Mouse (Mus musculus) neutrophil, adult 5-6 weeks (primary cell): Measurements from ENCODE around the gene Frs3. TPM values are rescaled to one million over a fixed set of nuclear protein-coding genes. Genes with fewer than 3 reads are reported as not detected.

Experiments
- ATAC-seq: fragments of 151-379, 151-347 bp; 2 replicates; pipeline ENCODE4 v1.8.0; 2017; ENCODE audit warnings: mild to moderate bottlenecking, moderate TSS enrichment; ENCODE audit not compliant: insufficient number of reproducible peaks, poor library complexity, low FRiP score, severe bottlenecking; ENCODE audit errors: extremely low read depth
- total RNA-seq: library from RNA; stranded (forward); fragments of 200-1000 nt; gene quantifications from 2 replicates; pipeline ENCODE4 v1.2.3, GENCODE M21; 2017

Gene Frs3
- total RNA-seq, 1 experiment from 2014 or later, result 1.2 TPM

- no peak for ATAC-seq
These were observed 60.8 kb downstream of the Frs3 start for GRCm38 (mm10) chr17:47749626-47750025.

DNA sequence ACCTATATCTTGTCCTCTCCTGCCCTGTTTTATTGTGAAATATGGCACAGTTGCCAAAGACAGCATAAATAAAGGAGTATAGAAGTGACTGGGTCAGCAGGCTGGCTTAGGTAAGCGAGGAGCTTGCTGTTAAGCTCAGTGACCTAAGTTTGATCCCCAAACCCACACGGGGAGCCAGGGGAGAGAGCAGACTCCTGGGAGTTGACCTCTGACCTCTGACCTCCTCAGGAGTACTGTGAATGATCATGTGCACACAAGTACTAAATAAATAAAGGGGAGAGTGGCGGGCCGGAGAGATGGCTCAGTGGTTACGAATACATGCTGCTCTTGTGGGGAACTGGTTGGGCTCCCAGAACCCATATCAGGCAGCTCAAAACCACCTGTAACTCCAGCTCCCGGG is 61.3 kb downstream of the Frs3 start:
- ATAC-seq, result no peak

- ATAC-seq, result no peak
These were observed 63.0 kb downstream of the Frs3 start for GRCm38 (mm10) chr17:47751811-47752210.

DNA sequence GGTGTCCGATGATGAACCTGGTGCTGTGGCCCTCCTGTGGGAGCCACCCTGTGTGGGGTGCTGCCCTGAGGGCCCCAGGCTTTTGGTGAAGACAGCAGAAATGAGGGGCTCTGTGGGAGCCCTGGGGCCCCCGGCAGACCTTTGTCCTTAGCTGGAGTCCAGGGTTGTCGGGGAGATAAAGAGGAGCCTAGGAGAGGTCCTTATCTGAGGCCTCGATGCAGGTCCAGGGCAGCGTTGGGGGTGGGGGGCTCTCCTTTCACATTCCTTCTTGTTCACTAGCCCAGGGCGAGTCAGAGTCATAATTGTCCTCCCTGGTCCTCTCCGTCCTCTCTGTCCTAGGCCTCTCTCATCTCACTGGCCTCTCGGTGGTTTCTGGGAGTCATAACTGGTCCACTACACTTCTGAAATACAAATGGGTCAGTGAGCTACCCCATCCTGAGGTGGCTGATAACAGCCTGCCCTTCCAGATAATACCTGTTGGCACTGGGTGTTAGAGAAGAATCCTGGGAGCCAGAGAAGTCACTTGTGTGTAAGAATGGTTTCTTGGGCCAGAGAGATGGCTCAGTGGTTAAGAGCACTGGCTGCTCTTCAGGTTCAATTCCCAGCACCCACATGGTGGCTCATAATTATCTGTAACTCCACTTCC is 64.4 kb downstream of the Frs3 start:
- ATAC-seq, result no peak

Other genes with a start within 250 kb of the Frs3 start
- 78.6 and 83.3 TPM in 2 replicates for gene Taf8, start 186.7 kb upstream of the Frs3 start, total RNA-seq
- gene Ccnd3, start 184.0 kb upstream of the Frs3 start, total RNA-seq, result 215 and 232 TPM in 2 replicates
- gene Bysl, start 77.5 kb upstream of the Frs3 start, total RNA-seq, result 6.3 and 6.4 TPM in 2 replicates
- 48.5 and 57.4 TPM in 2 replicates for gene Med20, start 77.4 kb upstream of the Frs3 start, total RNA-seq
- 2.5 and 3.3 TPM in 2 replicates for gene Gm20517, start 77.4 kb upstream of the Frs3 start, total RNA-seq
- 3.1 and 3.8 TPM in 2 replicates for gene Usp49, start 58.3 kb upstream of the Frs3 start, total RNA-seq
- 21.2 and 32.3 TPM in 2 replicates for gene Tomm6, start 644 bp upstream of the Frs3 start, total RNA-seq
- not detected in 2 replicates for gene Gm21981, start 5.4 kb downstream of the Frs3 start, total RNA-seq
- gene Prickle4, start 5.7 kb downstream of the Frs3 start, total RNA-seq, result not detected in 2 replicates
- gene Pgc, start 37.8 kb downstream of the Frs3 start, total RNA-seq, result not detected in 2 replicates
- gene Tfeb, start 48.0 kb downstream of the Frs3 start, total RNA-seq, result 86.0 and 116 TPM in 2 replicates
- gene Mdfi, start 145.7 kb downstream of the Frs3 start, total RNA-seq, result not detected in 2 replicates
- gene Foxp4, start 235.6 kb downstream of the Frs3 start, total RNA-seq, result 13.2 and 19.2 TPM in 2 replicates